Mouse (Mus musculus) spleen, adult 12 weeks (tissue): Measurements from ENCODE around the gene Wdr24.

Experiments
- DNase-seq: peaks from one replicate; pipeline ENCODE4 v3.0.0; 2022; ENCODE audit warnings: low spot score

The Wdr24 gene

GRCm38 (mm10) chr17:25823452-25823851 lies at the start of gene Wdr24:
Gene Wdr24 (plus strand): TSS chr17:25823627.
- DNase-seq: peak; percentile 65

- no peak for DNase-seq
Measured at GRCm38 (mm10) chr17:25775318-25776062, 47.9 kb upstream of the Wdr24 start.

- no peak for DNase-seq
Measured at GRCm38 (mm10) chr17:25777948-25778347, 45.5 kb upstream of the Wdr24 start.

DNA sequence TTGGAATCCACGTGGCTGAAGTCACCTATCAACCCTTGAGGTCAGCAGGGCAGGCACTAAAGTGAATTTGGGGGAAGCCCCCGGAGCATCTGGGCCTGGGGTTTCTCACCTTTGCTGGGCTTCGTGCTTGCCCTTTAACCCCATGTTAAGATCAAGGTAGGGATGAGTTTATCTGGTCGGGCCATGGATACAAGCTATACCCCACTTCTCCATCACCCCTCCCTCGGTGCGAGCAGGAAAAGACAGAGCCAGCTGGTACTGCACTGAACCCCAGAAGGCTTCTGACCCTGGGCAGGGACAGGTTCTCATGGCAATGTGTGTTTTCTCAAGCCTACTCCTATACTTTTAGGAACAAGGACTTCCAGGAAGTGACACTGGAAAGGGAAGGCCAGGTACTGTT lies 42.1 kb upstream of the Wdr24 start:
- no peak for DNase-seq

GRCm38 (mm10) chr17:25783086-25783485 lies 40.3 kb upstream of the Wdr24 start:
- DNase-seq: no peak

GRCm38 (mm10) chr17:25783861-25784574 lies 39.4 kb upstream of the Wdr24 start:
- DNase-seq: no peak

- peak; percentile 91 for DNase-seq
Measured at GRCm38 (mm10) chr17:25785281-25785745, 38.1 kb upstream of the Wdr24 start, which contains the start of gene Haghl. Gene Haghl (minus strand): TSS chr17:25785673.

GRCm38 (mm10) chr17:25786280-25786679 lies 37.1 kb upstream of the Wdr24 start, which contains the start of gene Ccdc78:
Gene Ccdc78 (plus strand): TSS chr17:25786580.
- DNase-seq: no peak

DNA sequence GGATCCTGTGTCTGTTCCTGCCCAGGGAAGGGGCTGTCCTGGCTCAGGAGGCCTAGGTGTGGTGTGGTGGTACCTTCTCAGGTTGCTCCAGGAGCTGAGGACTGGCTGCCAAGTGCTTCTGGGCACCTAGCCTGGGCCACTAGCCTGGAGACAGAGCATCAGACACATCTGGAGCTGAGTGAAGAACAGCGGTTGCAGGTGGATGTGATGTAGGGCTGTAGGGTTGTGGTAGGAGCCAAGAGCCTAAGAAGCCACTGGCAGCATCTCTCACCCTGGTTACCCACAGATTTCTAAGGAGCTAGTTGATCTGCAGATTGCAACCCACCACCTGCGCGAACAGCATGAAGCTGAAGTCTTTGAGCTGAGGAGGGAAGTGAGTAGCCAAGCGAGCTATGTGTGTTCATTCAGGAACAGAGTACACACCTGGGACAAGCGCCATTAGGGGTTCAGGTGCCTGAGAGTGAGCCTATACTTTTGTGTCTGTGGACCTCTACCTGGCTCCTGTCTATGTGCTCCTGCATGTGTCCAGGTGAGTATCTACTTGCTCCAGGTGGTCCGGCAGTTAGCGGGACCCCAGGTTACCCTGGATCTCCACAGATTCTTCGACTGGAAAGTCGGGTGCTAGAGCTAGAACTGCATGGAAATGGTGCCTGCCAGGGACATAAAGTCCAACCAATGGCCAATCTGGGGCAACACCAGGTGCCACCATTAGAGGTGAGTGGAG lies 36.5 kb upstream of the Wdr24 start:
- no peak for DNase-seq

- no peak for DNase-seq
Measured at GRCm38 (mm10) chr17:25791320-25791842, 32.0 kb upstream of the Wdr24 start.

DNA sequence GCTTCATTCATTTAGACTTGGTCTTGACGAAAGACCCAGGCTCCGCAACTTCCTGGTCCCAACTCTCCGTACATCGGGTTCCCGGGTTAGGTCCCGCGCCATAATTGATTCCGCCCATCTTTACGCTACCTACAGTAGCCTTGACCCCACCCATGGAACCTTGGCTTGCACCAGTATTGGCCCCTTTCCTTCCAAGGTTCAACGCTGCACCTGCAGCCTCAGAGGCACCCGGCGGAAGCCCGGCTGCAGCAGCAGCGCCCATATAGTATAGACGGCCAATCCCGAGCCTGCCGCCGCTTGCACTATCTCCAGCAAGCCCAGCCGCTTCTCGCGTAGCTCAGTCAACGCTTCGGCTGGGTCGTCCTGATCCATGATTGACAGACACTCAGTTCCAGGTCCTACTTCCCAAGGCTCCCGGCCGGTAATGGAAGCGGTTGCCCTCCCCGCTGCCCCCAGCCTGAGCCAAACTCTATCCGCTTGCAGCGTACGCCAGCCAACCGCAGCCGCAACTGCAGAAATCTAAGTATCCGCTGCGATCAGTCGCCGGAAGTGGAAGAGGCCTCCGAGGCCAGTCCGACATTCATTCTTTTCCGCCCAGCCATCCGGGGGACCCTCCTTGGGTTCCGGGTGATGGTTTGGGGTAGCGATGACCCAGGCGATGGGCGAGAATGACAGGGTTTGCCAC lies 31.4 kb upstream of the Wdr24 start:
- peak; percentile 78 for DNase-seq

- DNase-seq: peak; percentile 54
Measured at GRCm38 (mm10) chr17:25792615-25793014, 30.8 kb upstream of the Wdr24 start, which contains the start of gene Fam173a. Gene Fam173a (minus strand): TSS chr17:25792901.

DNA sequence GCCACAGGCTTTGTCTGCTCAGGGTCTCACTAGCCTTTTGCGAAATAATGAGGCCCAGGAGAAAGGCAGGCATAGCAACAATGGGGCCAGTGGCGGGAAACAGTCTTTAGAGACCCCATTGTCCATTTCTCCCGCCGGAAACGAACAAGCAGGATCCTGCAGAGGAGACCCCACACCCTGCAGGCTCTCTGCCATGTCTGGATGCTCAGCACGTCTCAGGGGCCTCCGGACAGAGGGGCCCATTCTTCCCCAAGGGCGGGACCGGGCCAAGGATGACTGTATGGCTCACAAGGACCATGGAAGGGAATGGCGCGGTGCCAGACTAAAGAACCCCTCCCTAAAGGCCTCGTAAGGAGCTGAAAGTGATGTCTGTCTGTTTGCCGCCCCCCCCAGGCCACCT lies 29.2 kb upstream of the Wdr24 start:
- DNase-seq: no peak

- DNase-seq: no peak
Measured at GRCm38 (mm10) chr17:25794998-25795397, 28.4 kb upstream of the Wdr24 start.

DNA sequence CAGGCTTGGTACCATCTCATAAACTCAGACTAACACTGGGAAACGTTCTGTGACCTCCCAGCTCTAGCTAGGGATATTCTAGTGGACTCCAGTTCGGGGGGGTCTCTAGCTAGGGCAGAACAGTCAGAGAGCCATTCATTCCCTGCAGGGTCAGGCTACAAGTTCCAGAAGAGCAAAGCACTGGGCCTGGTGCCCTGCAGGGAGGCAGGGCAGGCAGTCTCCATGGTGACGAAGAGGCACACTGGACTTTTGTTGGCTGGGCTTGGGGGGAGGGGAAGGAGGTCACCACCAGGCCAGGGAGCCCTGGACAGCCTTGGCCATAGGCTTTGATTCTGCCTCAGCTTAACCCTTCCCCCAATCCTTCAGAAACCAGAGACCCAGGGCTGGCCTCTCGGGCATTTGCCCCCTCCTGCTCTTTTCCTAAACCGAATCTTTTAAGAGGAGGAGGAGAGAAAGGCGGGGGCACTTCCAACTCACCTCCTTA lies 27.8 kb upstream of the Wdr24 start, which contains the start of gene AC134908.4:
TSS of gene AC134908.4 (minus strand) at position 51 of the 484 bp plus-strand sequence.
- DNase-seq: no peak

GRCm38 (mm10) chr17:25796211-25796771 lies 27.1 kb upstream of the Wdr24 start:
- DNase-seq: no peak

DNA sequence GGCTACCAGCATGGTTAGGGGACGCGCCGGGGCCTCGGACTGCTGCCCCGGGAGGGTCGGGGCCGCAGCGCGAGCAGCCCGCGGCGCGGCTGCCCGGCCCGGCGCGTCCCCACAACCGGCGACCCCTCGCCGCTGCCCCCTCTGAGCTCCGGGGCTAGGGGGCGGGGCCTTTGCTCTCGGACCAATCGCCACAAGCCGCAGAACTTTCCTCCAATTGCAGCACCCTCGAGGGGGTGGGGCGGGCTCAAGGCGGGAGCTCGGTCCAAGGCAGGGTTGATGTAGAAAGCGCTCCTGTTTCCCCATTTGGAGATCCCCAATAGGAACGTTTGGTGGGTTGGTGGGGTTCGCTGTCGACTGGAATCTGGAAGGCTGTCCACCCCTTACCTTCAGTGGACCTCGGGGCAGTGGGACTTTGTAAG lies 26.5 kb upstream of the Wdr24 start, which contains the start of gene Metrn:
TSS of gene Metrn (minus strand) at position 186 of the 419 bp plus-strand sequence.
- peak; percentile 75 for DNase-seq

GRCm38 (mm10) chr17:25801029-25801428 lies 22.4 kb upstream of the Wdr24 start:
- peak; percentile 50 for DNase-seq

GRCm38 (mm10) chr17:25802825-25803517 lies 20.5 kb upstream of the Wdr24 start:
- no peak for DNase-seq

DNA sequence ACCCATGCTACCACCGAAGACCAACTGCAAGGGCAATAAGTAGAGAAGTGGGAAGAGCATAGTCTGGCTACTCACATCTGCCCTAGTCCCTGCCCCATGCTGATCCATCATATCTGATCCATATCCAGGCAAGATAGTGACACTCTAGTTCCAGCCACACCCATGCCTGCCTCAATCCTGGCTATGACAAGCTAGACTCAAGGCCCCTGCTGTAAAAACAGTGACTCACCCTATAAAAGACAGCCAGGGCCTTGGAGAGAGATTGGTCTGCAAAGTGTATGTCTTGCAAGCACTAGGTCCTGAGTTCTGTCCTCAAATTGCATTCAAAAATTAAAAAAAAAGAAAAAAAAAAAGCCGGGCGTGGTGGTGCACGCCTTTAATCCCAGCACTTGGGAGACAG lies 16.9 kb upstream of the Wdr24 start:
- DNase-seq: no peak
